Mouse (Mus musculus): ENCODE measurements around the gene Trpv5. TPM values are rescaled to one million over a fixed set of nuclear protein-coding genes. Genes with fewer than 3 reads are reported as not detected.

Gene Trpv5
- polyA plus RNA-seq, 1 experiment from 2014 or later: not detected

DNA sequence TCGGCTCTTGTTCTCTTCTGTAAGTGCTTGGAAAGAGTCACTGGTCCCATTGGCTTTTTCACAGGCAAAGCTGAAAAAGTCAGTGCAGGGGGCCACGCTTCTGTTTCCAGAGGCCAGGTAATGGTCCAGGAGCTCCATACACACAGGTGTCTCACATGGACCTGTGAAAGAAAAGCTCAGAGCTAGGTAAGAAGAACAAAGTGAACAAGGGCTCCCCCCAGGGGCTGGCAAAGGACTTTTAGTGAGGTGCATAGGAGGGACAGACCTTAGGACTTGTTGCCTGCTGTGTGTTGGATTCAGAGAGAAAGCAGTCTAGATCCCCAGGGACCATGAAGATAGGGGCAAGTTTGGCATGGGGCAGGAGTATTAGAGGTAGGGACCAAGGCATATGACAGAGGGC, 22.4 kb upstream of the Trpv5 start:
- peak; percentile 65 for DNase-seq (ENCODE audit: low spot score)
- Histone ChIP-seq H3K27ac (replicated peaks) (no peak overlapping the region), H3K4me3 (ENCODE audit: low read depth, low read length) (no peak overlapping the region), H3K9me3 (ENCODE audit: control insufficient read depth, low read length) (no peaks in the 10 kb centered on the region), H3K36me3 (ENCODE audit: control insufficient read depth, insufficient read depth, low read length) (no peaks in the 10 kb centered on the region), H3K27me3 (ENCODE audit: control insufficient read depth, insufficient read depth, low read length) (no peaks in the 10 kb centered on the region), H3K4me2 (replicated peaks; ENCODE audit: low read depth) (no peak overlapping the region), H3K4me1 (replicated peaks; ENCODE audit: control insufficient read depth, insufficient read depth) (no peaks in the 10 kb centered on the region), H3K9ac (ENCODE audit: low read length) (no peak overlapping the region)
- TF ChIP-seq EP300 (optimal IDR thresholded peaks at IDR 0.05): no peak
- TF ChIP-seq CTCF (IDR thresholded peaks at IDR 0.05; ENCODE audit: low read depth): peak; percentile 55
- 71% methylated on average over 2 of the region's 2 CpGs for WGBS
- ATAC-seq (ENCODE audit: low FRiP score, low TSS enrichment): 0 out of 2 replicates have a peak, but pooled peaks have one; percentile 26

GRCm38 (mm10) chr6:41701245-41701644, 20.7 kb upstream of the Trpv5 start:
- Histone ChIP-seq H3K27ac (replicated peaks) (no peak overlapping the region), H3K4me2 (replicated peaks; ENCODE audit: low read depth) (no peak overlapping the region), H3K27me3 (ENCODE audit: control insufficient read depth, insufficient read depth, low read length) (no peaks in the 10 kb centered on the region), H3K9me3 (ENCODE audit: control insufficient read depth, low read length) (no peaks in the 10 kb centered on the region), H3K9ac (ENCODE audit: low read length) (no peak overlapping the region), H3K4me3 (ENCODE audit: low read depth, low read length) (no peak overlapping the region), H3K36me3 (ENCODE audit: control insufficient read depth, insufficient read depth, low read length) (no peaks in the 10 kb centered on the region), H3K4me1 (replicated peaks; ENCODE audit: control insufficient read depth, insufficient read depth) (no peaks in the 10 kb centered on the region)
- no peak for ATAC-seq (ENCODE audit: low FRiP score, low TSS enrichment)
- DNase-seq (ENCODE audit: low spot score): no peak
- 52% methylated on average over 1 of the region's 1 CpGs for WGBS
- TF ChIP-seq CTCF (IDR thresholded peaks at IDR 0.05; ENCODE audit: low read depth) (no peak), EP300 (optimal IDR thresholded peaks at IDR 0.05) (no peak)

- DNase-seq (ENCODE audit: low spot score) (no peak), ATAC-seq (ENCODE audit: low FRiP score, low TSS enrichment) (peak; percentile 47; the same call in 1 of the 2 replicates)
- no peaks in the 10 kb centered on the region for H3K27me3 ChIP-seq (ENCODE audit: control insufficient read depth, insufficient read depth, low read length)
- TF ChIP-seq EP300 (optimal IDR thresholded peaks at IDR 0.05) (no peak), CTCF (IDR thresholded peaks at IDR 0.05; ENCODE audit: low read depth) (no peak)
- no peaks in the 10 kb centered on the region for H3K4me1 ChIP-seq (replicated peaks; ENCODE audit: control insufficient read depth, insufficient read depth)
- H3K4me3 ChIP-seq (ENCODE audit: low read depth, low read length): no peak overlapping the region
- 68% methylated on average over 1 of the region's 1 CpGs for WGBS
- H3K9ac ChIP-seq (ENCODE audit: low read length): no peak overlapping the region
- H3K4me2 ChIP-seq (replicated peaks; ENCODE audit: low read depth): no peak overlapping the region
- H3K36me3 ChIP-seq (ENCODE audit: control insufficient read depth, insufficient read depth, low read length): no peaks in the 10 kb centered on the region
- no peaks in the 10 kb centered on the region for H3K9me3 ChIP-seq (ENCODE audit: control insufficient read depth, low read length)
- no peak overlapping the region for H3K27ac ChIP-seq (replicated peaks)
These were observed 13.8 kb upstream of the Trpv5 start for GRCm38 (mm10) chr6:41694407-41694806.

- H3K27ac ChIP-seq (replicated peaks): no peak overlapping the region
- no peaks in the 10 kb centered on the region for H3K9me3 ChIP-seq (ENCODE audit: control insufficient read depth, low read length)
- no peaks in the 10 kb centered on the region for H3K27me3 ChIP-seq (ENCODE audit: control insufficient read depth, insufficient read depth, low read length)
- TF ChIP-seq EP300 (optimal IDR thresholded peaks at IDR 0.05) (no peak), CTCF (IDR thresholded peaks at IDR 0.05; ENCODE audit: low read depth) (no peak)
- no peaks in the 10 kb centered on the region for H3K4me1 ChIP-seq (replicated peaks; ENCODE audit: control insufficient read depth, insufficient read depth)
- DNase-seq (ENCODE audit: low spot score): no peak
- no peak overlapping the region for H3K9ac ChIP-seq (ENCODE audit: low read length)
- no peaks in the 10 kb centered on the region for H3K36me3 ChIP-seq (ENCODE audit: control insufficient read depth, insufficient read depth, low read length)
- H3K4me2 ChIP-seq (replicated peaks; ENCODE audit: low read depth): no peak overlapping the region
- no peak for ATAC-seq (ENCODE audit: low FRiP score, low TSS enrichment)
- no peak overlapping the region for H3K4me3 ChIP-seq (ENCODE audit: low read depth, low read length)
These were observed 11.6 kb upstream of the Trpv5 start for GRCm38 (mm10) chr6:41692200-41692599.

DNA sequence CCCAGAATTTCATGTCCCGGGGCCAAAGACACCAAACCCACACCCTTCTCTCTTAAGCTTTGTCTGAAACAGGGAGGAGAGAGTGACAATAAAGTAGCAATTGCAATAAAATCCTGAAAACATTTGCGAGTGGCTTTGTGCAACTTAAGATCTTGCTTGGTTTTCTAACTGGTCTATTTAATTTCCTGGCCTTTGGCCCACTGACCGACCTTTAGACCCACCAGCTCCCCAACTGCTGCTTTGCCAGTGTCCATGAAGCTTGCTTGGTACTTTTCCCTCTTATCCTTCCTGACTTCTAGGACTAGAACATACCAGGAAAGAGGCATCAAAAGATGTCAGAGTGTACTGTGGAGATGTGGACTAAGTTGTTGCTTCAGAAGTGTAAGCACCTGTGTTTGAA, 5.0 kb upstream of the Trpv5 start:
- H3K9ac ChIP-seq (ENCODE audit: low read length): no peak overlapping the region
- H3K36me3 ChIP-seq (ENCODE audit: control insufficient read depth, insufficient read depth, low read length): no peaks in the 10 kb centered on the region
- H3K27me3 ChIP-seq (ENCODE audit: control insufficient read depth, insufficient read depth, low read length): no peaks in the 10 kb centered on the region
- DNase-seq (ENCODE audit: low spot score) (no peak), ATAC-seq (ENCODE audit: low FRiP score, low TSS enrichment) (no peak)
- no peak for TF ChIP-seq EP300 (optimal IDR thresholded peaks at IDR 0.05)
- 80% methylated on average over 3 of the region's 3 CpGs for WGBS
- no peak overlapping the region for H3K4me2 ChIP-seq (replicated peaks; ENCODE audit: low read depth)
- no peak overlapping the region for H3K4me3 ChIP-seq (ENCODE audit: low read depth, low read length)
- H3K4me1 ChIP-seq (replicated peaks; ENCODE audit: control insufficient read depth, insufficient read depth): no peaks in the 10 kb centered on the region
- no peaks in the 10 kb centered on the region for H3K9me3 ChIP-seq (ENCODE audit: control insufficient read depth, low read length)
- no peak overlapping the region for H3K27ac ChIP-seq (replicated peaks)

DNA sequence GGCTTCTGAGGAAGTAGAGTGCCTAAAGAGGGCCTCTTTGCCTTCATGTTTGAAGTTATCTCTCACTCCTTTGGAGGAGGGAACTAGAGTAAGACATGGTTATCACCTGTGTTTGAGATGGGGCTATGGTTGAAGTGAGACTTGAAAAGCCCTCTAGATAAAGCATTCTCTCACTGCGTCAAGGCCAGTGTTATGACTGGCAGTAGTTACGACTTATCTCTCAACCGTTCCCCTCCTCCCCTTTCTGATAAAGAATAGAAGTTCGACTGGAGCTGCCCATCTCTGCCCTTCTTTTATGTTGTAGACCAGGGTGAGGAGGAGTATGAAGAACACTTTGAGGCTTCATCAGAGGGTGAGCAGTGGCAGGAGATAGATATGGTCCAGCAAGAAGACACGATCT, 4.3 kb upstream of the Trpv5 start:
- Histone ChIP-seq H3K4me3 (ENCODE audit: low read depth, low read length) (no peak overlapping the region), H3K36me3 (ENCODE audit: control insufficient read depth, insufficient read depth, low read length) (no peaks in the 10 kb centered on the region), H3K9ac (ENCODE audit: low read length) (no peak overlapping the region), H3K27ac (replicated peaks) (no peak overlapping the region), H3K27me3 (ENCODE audit: control insufficient read depth, insufficient read depth, low read length) (no peaks in the 10 kb centered on the region), H3K4me2 (replicated peaks; ENCODE audit: low read depth) (no peak overlapping the region), H3K4me1 (replicated peaks; ENCODE audit: control insufficient read depth, insufficient read depth) (no peaks in the 10 kb centered on the region), H3K9me3 (ENCODE audit: control insufficient read depth, low read length) (no peaks in the 10 kb centered on the region)
- DNase-seq (ENCODE audit: low spot score): no peak
- TF ChIP-seq EP300 (optimal IDR thresholded peaks at IDR 0.05) (no peak), CTCF (IDR thresholded peaks at IDR 0.05; ENCODE audit: low read depth) (no peak)
- WGBS: 68% methylated on average over 5 of the region's 5 CpGs
- no peak for ATAC-seq (ENCODE audit: low FRiP score, low TSS enrichment)
